Mouse (Mus musculus): ENCODE data around the gene Hspb9. TPM values are rescaled to one million over a fixed set of nuclear protein-coding genes. Genes with fewer than 3 reads are reported as not detected.

The Hspb9 gene
- polyA plus RNA-seq, 1 experiment from 2014 or later: 0.27 TPM

DNA sequence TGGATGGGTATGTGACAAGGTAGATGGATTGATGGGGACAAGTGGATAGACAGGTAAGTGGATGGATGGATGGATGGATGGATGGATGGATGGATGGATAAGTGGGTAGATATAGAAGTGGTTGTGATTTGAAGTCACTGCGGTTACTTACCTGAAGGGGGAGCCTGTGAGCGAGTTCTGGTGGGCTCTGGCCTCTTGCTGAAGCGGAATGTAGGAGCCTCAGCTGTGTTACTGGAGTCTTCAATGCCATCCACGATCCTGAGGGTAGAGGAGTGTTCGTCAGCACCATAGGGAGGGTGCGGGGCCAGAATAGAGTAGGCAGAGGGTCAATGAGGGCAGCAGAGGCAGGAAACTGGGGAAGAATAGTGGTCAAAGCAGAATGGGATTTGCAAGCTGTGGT lies 31.4 kb downstream of the Hspb9 start:
- peaks cover 31% of the 10 kb centered on the region for H3K27me3 ChIP-seq (replicated peaks; ENCODE audit: control insufficient read depth, insufficient read depth, low read length)

DNA sequence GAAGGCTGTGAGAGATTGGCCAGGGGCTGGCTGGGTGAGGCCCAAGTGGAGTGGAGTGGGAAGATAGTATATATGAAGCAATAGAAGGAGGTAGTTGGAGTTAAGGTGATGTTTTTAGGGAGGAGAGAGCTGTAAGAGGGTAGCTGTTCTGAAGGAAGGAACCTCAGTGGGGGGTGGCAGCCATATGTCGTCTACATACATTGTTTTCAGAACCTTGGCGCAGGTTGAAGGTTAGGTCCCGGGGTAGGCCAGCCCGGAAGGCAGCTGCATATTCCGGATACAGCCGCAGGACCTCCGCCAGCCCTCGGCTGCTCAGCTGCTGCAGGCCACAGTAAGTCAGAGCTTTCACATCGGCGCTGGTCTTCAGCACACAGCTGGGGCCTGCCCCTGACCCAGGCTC lies 32.9 kb downstream of the Hspb9 start:
- H3K9me3 ChIP-seq (ENCODE audit: control insufficient read depth, low read length): no peaks in the 10 kb centered on the region
- H3K36me3 ChIP-seq (ENCODE audit: control insufficient read depth, insufficient read depth, low read length): no peaks in the 10 kb centered on the region
- DNase-seq (ENCODE audit: low spot score): no peak
- H3K4me3 ChIP-seq (ENCODE audit: low read depth, low read length): no peak overlapping the region
- no peak overlapping the region for H3K27ac ChIP-seq (ENCODE audit: low read depth, low read length)
- WGBS: 82% methylated on average over 10 of the region's 10 CpGs
- peaks cover 36% of the 10 kb centered on the region for H3K27me3 ChIP-seq (replicated peaks; ENCODE audit: control insufficient read depth, insufficient read depth, low read length)
- peaks cover 6% of the 10 kb centered on the region; the same call in 1 of the 2 replicates for H3K4me1 ChIP-seq (replicated peaks; ENCODE audit: control insufficient read depth, insufficient read depth, low read length)
- no peak overlapping the region for H3K9ac ChIP-seq (ENCODE audit: low read depth, low read length)
- H3K4me2 ChIP-seq: no peak overlapping the region
- no peak for ATAC-seq (replicated peaks; ENCODE audit: low FRiP score)

More for the DNA sequence above, 31.4 kb downstream of the Hspb9 start:
- Histone ChIP-seq H3K36me3 (ENCODE audit: control insufficient read depth, insufficient read depth, low read length) (no peaks in the 10 kb centered on the region), H3K9me3 (ENCODE audit: control insufficient read depth, low read length) (no peaks in the 10 kb centered on the region), H3K27ac (ENCODE audit: low read depth, low read length) (no peak overlapping the region), H3K4me1 (replicated peaks; ENCODE audit: control insufficient read depth, insufficient read depth, low read length) (peaks cover 6% of the 10 kb centered on the region; the same call in 1 of the 2 replicates), H3K4me3 (ENCODE audit: low read depth, low read length) (no peak overlapping the region), H3K4me2 (no peak overlapping the region), H3K9ac (ENCODE audit: low read depth, low read length) (no peak overlapping the region)
- WGBS: 15% methylated on average over 6 of the region's 6 CpGs
- DNase-seq (ENCODE audit: low spot score) (no peak), ATAC-seq (replicated peaks; ENCODE audit: low FRiP score) (no peak)

DNA sequence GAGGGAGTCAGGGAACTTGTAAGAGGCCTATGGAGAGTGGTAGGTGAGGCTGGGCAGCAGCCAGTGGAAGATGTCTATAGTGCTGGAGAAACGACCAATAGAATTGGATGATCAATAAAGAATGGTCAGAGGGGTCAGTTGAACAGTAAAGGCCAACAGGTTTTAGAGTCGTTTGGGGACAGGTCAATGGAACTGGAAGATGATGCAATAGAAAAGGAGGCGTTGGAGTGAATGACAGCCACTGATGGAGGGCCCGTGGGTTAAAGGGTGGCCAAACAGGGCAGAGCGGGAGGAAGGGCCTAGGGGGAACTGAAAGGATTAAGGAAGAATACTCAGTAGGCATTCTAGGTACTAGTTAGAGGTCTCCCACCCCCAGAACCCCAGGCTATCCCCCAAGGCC lies 33.5 kb downstream of the Hspb9 start:
- no peak for ATAC-seq (replicated peaks; ENCODE audit: low FRiP score)
- no peak for DNase-seq (ENCODE audit: low spot score)
- H3K4me1 ChIP-seq (replicated peaks; ENCODE audit: control insufficient read depth, insufficient read depth, low read length): peaks cover 6% of the 10 kb centered on the region; the same call in 1 of the 2 replicates
- no peak overlapping the region for H3K4me3 ChIP-seq (ENCODE audit: low read depth, low read length)
- H3K27ac ChIP-seq (ENCODE audit: low read depth, low read length): no peak overlapping the region
- no peak overlapping the region for H3K9ac ChIP-seq (ENCODE audit: low read depth, low read length)
- 49% methylated on average over 5 of the region's 5 CpGs for WGBS
- H3K27me3 ChIP-seq (replicated peaks; ENCODE audit: control insufficient read depth, insufficient read depth, low read length): peaks cover 41% of the 10 kb centered on the region
- H3K36me3 ChIP-seq (ENCODE audit: control insufficient read depth, insufficient read depth, low read length): no peaks in the 10 kb centered on the region
- no peak overlapping the region for H3K4me2 ChIP-seq
- H3K9me3 ChIP-seq (ENCODE audit: control insufficient read depth, low read length): no peaks in the 10 kb centered on the region

DNA sequence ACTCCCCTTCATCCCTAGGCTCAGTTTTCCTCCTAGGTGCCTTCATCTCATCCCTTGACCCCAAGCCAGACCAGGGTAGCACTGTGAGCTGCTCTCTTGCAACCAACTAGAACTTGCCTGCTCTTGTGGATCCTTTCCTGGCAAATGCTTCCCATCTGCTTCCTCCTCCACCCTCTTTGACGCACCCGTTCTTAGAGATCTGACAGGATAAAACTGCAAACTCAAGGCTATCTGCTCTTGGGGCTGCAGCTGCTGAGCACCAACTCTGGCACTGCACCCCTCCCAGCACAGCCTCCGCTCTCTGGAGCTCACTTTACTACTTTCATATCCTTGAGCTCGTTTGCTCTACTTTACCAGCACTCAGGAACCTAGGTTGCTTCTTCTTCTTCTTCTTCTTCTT lies 35.0 kb downstream of the Hspb9 start:
- Histone ChIP-seq H3K9ac (ENCODE audit: low read depth, low read length) (no peak overlapping the region), H3K27ac (ENCODE audit: low read depth, low read length) (no peak overlapping the region), H3K4me2 (no peak overlapping the region), H3K4me1 (replicated peaks; ENCODE audit: control insufficient read depth, insufficient read depth, low read length) (peaks cover 6% of the 10 kb centered on the region; the same call in 1 of the 2 replicates), H3K27me3 (replicated peaks; ENCODE audit: control insufficient read depth, insufficient read depth, low read length) (peaks cover 51% of the 10 kb centered on the region), H3K4me3 (ENCODE audit: low read depth, low read length) (no peak overlapping the region), H3K36me3 (ENCODE audit: control insufficient read depth, insufficient read depth, low read length) (no peaks in the 10 kb centered on the region), H3K9me3 (ENCODE audit: control insufficient read depth, low read length) (no peaks in the 10 kb centered on the region)
- ATAC-seq (replicated peaks; ENCODE audit: low FRiP score) (no peak), DNase-seq (ENCODE audit: low spot score) (no peak)
- WGBS: 56% methylated on average over 4 of the region's 4 CpGs

DNA sequence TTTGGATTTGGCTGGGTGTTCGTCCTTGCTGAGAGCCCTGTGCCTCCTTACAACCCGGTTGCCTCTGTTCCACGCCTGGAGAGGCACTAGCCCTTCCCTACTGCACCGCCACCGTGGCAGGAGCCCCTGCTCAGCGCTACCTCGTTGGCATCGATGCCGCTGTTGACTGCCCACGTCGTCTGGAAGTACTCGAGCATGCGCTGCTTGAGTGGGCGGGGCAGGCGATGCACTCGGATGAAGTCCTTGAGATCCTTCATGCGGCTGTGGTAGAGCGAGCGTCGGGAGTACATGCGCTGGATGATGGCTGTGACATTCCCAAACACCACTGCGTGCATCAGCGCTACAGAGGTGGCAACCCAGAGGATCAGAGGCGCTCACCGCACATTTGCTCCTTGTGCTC lies 35.8 kb downstream of the Hspb9 start:
- DNase-seq (ENCODE audit: low spot score) (no peak), ATAC-seq (replicated peaks; ENCODE audit: low FRiP score) (no peak)
- 30% methylated on average over 25 of the region's 25 CpGs for WGBS
- H3K4me1 ChIP-seq (replicated peaks; ENCODE audit: control insufficient read depth, insufficient read depth, low read length): peaks cover 6% of the 10 kb centered on the region; the same call in 1 of the 2 replicates
- peaks cover 59% of the 10 kb centered on the region for H3K27me3 ChIP-seq (replicated peaks; ENCODE audit: control insufficient read depth, insufficient read depth, low read length)
- no peak overlapping the region for H3K9ac ChIP-seq (ENCODE audit: low read depth, low read length)
- H3K4me3 ChIP-seq (ENCODE audit: low read depth, low read length): no peak overlapping the region
- no peak overlapping the region for H3K27ac ChIP-seq (ENCODE audit: low read depth, low read length)
- H3K36me3 ChIP-seq (ENCODE audit: control insufficient read depth, insufficient read depth, low read length): no peaks in the 10 kb centered on the region
- H3K9me3 ChIP-seq (ENCODE audit: control insufficient read depth, low read length): no peaks in the 10 kb centered on the region
- H3K4me2 ChIP-seq: no peak overlapping the region

DNA sequence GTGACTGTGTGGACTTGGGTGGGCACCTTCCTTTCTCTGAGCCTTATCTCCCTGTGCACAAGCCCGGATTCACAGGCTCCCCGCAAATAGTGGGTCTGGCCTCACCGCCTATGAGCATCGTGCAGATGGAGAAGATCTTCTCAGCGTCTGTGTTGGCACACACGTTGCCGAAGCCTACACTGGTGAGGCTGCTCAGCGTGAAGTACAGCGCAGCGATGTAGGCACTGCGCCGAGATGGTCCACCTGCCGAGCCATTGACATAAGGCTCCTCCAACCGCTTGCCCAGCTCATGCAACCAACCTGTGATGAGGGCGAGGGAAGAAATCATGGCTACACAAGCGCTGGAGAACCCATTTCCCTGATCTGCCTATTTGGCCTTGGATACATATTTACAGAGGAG lies 36.5 kb downstream of the Hspb9 start:
- H3K27ac ChIP-seq (ENCODE audit: low read depth, low read length): no peak overlapping the region
- H3K27me3 ChIP-seq (replicated peaks; ENCODE audit: control insufficient read depth, insufficient read depth, low read length): peaks cover 63% of the 10 kb centered on the region
- H3K9me3 ChIP-seq (ENCODE audit: control insufficient read depth, low read length): no peaks in the 10 kb centered on the region
- H3K4me3 ChIP-seq (ENCODE audit: low read depth, low read length): no peak overlapping the region
- H3K9ac ChIP-seq (ENCODE audit: low read depth, low read length): no peak overlapping the region
- DNase-seq (ENCODE audit: low spot score) (no peak), ATAC-seq (replicated peaks; ENCODE audit: low FRiP score) (no peak)
- peaks cover 6% of the 10 kb centered on the region; the same call in 1 of the 2 replicates for H3K4me1 ChIP-seq (replicated peaks; ENCODE audit: control insufficient read depth, insufficient read depth, low read length)
- H3K36me3 ChIP-seq (ENCODE audit: control insufficient read depth, insufficient read depth, low read length): no peaks in the 10 kb centered on the region
- WGBS: 75% methylated on average over 16 of the region's 16 CpGs
- no peak overlapping the region for H3K4me2 ChIP-seq

DNA sequence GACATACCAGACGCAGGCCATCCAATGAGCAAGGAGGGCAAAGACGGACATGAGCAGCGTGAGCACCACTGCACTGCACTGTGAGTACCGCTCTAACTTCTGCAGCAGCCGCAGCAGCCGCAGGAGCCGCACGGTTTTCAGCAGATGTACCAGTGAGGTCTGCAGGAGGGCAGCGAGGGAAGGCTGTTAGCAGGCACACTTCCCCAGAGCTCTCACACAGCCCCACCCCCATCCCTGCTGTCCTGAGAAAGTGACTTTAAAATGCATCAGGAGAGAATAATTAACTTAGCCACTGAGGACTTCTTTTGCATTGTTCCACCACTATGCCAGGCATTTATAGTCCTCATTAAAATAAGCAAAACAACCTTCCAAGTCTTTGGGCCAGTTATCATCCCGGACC lies 38.6 kb downstream of the Hspb9 start:
- DNase-seq (ENCODE audit: low spot score) (no peak), ATAC-seq (replicated peaks; ENCODE audit: low FRiP score) (no peak)
- H3K4me1 ChIP-seq (replicated peaks; ENCODE audit: control insufficient read depth, insufficient read depth, low read length): peaks cover 6% of the 10 kb centered on the region; the same call in 1 of the 2 replicates
- H3K4me3 ChIP-seq (ENCODE audit: low read depth, low read length): no peak overlapping the region
- H3K36me3 ChIP-seq (ENCODE audit: control insufficient read depth, insufficient read depth, low read length): no peaks in the 10 kb centered on the region
- no peak overlapping the region for H3K9ac ChIP-seq (ENCODE audit: low read depth, low read length)
- no peak overlapping the region for H3K27ac ChIP-seq (ENCODE audit: low read depth, low read length)
- H3K9me3 ChIP-seq (ENCODE audit: control insufficient read depth, low read length): no peaks in the 10 kb centered on the region
- peaks cover 70% of the 10 kb centered on the region for H3K27me3 ChIP-seq (replicated peaks; ENCODE audit: control insufficient read depth, insufficient read depth, low read length)
- 44% methylated on average over 10 of the region's 10 CpGs for WGBS
- no peak overlapping the region for H3K4me2 ChIP-seq

DNA sequence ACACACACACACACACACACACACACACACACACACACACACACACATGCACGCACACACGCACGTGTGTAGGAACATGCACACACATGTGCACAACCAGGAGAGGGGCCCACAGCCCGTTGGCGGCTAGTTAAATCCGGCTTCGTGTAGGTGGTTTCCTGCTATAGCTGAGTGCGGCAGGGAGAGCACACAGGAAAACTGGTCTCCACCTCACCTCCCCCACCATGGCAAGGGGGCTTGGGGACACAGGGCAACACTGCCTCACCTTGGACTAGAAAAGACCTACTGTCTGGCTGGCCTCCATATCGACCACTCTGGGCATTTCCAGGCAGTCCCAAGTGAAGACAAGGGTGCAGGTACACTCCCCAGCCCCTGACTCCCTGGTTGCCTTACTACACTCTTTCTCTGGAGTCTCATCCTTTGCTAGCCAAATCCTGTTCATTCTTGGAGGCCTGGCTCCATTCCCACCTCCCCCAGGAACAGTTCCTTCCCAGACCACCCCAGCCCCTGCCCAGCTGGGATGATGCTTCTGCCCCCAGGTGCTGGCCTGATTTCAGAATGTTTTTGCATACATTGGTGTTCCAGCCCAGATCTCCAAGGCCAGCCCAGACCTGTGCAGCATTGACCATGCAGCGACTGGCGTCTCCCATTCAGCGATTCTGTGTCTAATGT lies 40.5 kb downstream of the Hspb9 start:
- H3K9me3 ChIP-seq (ENCODE audit: control insufficient read depth, low read length): no peaks in the 10 kb centered on the region
- peaks cover 77% of the 10 kb centered on the region for H3K27me3 ChIP-seq (replicated peaks; ENCODE audit: control insufficient read depth, insufficient read depth, low read length)
- H3K36me3 ChIP-seq (ENCODE audit: control insufficient read depth, insufficient read depth, low read length): no peaks in the 10 kb centered on the region
- H3K4me2 ChIP-seq: no peak overlapping the region
- peaks cover 2% of the 10 kb centered on the region; the same call in 1 of the 2 replicates for H3K4me1 ChIP-seq (replicated peaks; ENCODE audit: control insufficient read depth, insufficient read depth, low read length)
- no peak for DNase-seq (ENCODE audit: low spot score)
- H3K4me3 ChIP-seq (ENCODE audit: low read depth, low read length): no peak overlapping the region
- no peak overlapping the region for H3K27ac ChIP-seq (ENCODE audit: low read depth, low read length)
- H3K9ac ChIP-seq (ENCODE audit: low read depth, low read length): no peak overlapping the region
- ATAC-seq (replicated peaks; ENCODE audit: low FRiP score): no peak
- WGBS: 84% methylated on average over 11 of the region's 12 CpGs

DNA sequence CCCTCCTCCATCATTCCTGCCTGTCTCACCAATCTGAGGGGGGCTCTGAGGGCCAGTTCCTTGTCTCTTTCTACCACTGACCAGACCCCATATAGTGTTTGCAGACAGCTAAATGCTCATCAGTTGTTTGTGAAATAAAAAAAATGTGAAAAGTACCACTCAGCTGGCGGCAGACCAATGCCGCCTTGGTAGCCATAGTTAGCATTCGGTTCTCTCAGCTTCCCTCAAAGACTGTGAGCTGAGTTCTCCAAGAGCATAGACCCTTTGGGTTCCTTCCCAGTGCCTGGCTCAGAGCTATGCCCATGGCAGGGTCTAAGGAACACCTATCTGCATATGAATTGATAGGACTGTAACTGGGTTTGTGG lies 41.0 kb downstream of the Hspb9 start:
- Histone ChIP-seq H3K4me3 (ENCODE audit: low read depth, low read length) (no peak overlapping the region), H3K4me2 (no peak overlapping the region), H3K9me3 (ENCODE audit: control insufficient read depth, low read length) (no peaks in the 10 kb centered on the region), H3K27ac (ENCODE audit: low read depth, low read length) (no peak overlapping the region), H3K36me3 (ENCODE audit: control insufficient read depth, insufficient read depth, low read length) (no peaks in the 10 kb centered on the region), H3K27me3 (replicated peaks; ENCODE audit: control insufficient read depth, insufficient read depth, low read length) (peaks cover 77% of the 10 kb centered on the region), H3K9ac (ENCODE audit: low read depth, low read length) (no peak overlapping the region), H3K4me1 (replicated peaks; ENCODE audit: control insufficient read depth, insufficient read depth, low read length) (peaks cover 7% of the 10 kb centered on the region)
- WGBS: 83% methylated on average over 3 of the region's 3 CpGs
- no peak for DNase-seq (ENCODE audit: low spot score)
- no peak for ATAC-seq (replicated peaks; ENCODE audit: low FRiP score)
